Mouse (Mus musculus) lung, postnatal 0 days (tissue): Measurements from ENCODE around the gene 1700021F05Rik. TPM values are rescaled to one million over a fixed set of nuclear protein-coding genes. Genes with fewer than 3 reads are reported as not detected.

ENCODE experiments used
- ATAC-seq: fragments of 200-750 bp; cut with Nextera tagmentation; 2 replicates; pipeline ENCODE4 v1.8.0; 2017; ENCODE audit warnings: moderate library complexity
- DNase-seq: peaks from one replicate; pipeline ENCODE4 v3.0.0-alpha.2; 2016; ENCODE audit warnings: low spot score
- H3K27ac ChIP-seq: fragments of 300-500 bp; sonication (generic); 2 replicates; pipeline ENCODE4 v1.5.1; 2014; ENCODE audit warnings: antibody characterized with exemption, mild to moderate bottlenecking, low read length, mixed read lengths
- H3K27me3 ChIP-seq: fragments of 300-500 bp; sonication (generic); replicated peaks from 2 replicates; pipeline ENCODE4 v1.6.1; 2014; ENCODE audit warnings: low read length, mixed read lengths; ENCODE audit not compliant: insufficient read depth
- H3K36me3 ChIP-seq: fragments of 300-500 bp; sonication (generic); 2 replicates; pipeline ENCODE4 v1.6.1; 2014; ENCODE audit warnings: low read length, mixed read lengths; ENCODE audit not compliant: insufficient read depth
- H3K4me1 ChIP-seq: fragments of 300-500 bp; sonication (generic); 2 replicates; pipeline ENCODE4 v1.6.1; 2014; ENCODE audit warnings: antibody characterized with exemption, low read depth, low read length, mixed read lengths; ENCODE audit not compliant: insufficient read depth
- H3K4me2 ChIP-seq: fragments of 300-500 bp; sonication (generic); replicated peaks from 2 replicates; pipeline ENCODE4 v1.6.1; 2014; ENCODE audit warnings: low read depth, mild to moderate bottlenecking, low read length, moderate library complexity, mixed read lengths
- H3K4me3 ChIP-seq: fragments of 300-500 bp; sonication (generic); 2 replicates; pipeline ENCODE4 v1.5.1; 2014; ENCODE audit warnings: low read depth, low read length
- H3K9ac ChIP-seq: fragments of 300-500 bp; sonication (generic); replicated peaks from 2 replicates; pipeline ENCODE4 v1.6.1; 2014; ENCODE audit warnings: low read depth, mild to moderate bottlenecking
- H3K9me3 ChIP-seq: fragments of 300-500 bp; sonication (generic); 2 replicates; pipeline ENCODE4 v1.6.1; 2016; ENCODE audit warnings: low read length, mixed read lengths
- CTCF ChIP-seq: IDR thresholded peaks from 2 replicates; pipeline ENCODE4 v1.5.1; 2016; ENCODE audit warnings: antibody characterized with exemption, mild to moderate bottlenecking
- EP300 ChIP-seq: IDR thresholded peaks from 2 replicates; pipeline ENCODE4 v1.6.1; 2016; ENCODE audit warnings: antibody characterized with exemption, mild to moderate bottlenecking, control low read depth
- WGBS: fragments of 180-500 bp; shearing (Covaris S2); extraction: QIAGEN DNeasy Blood & Tissue Kit; methylation state at CpG from one replicate; pipeline ENCODE4 v1.1.7; 2014; 5-methylcytosine and 5-hydroxymethylcytosine counted together
- polyA plus RNA-seq: library from polyadenylated mRNA; unstranded; fragments of >200 nt; fragmentation: Nextera tagmentation; extraction: Ambion mirVana; gene quantifications from 2 replicates; pipeline ENCODE4 v1.2.1, GENCODE M21; 2015

Gene 1700021F05Rik
- polyA plus RNA-seq, 1 experiment from 2014 or later = 34.2 TPM

GRCm38 (mm10) chr10:43549411-43549810, 8.6 kb upstream of the 1700021F05Rik start:
- Histone ChIP-seq H3K36me3 (no peaks in the 10 kb centered on the region), H3K27ac (no peak overlapping the region), H3K4me3 (no peak overlapping the region), H3K4me1 (no peaks in the 10 kb centered on the region), H3K9me3 (no peaks in the 10 kb centered on the region), H3K27me3 (no peaks in the 10 kb centered on the region), H3K4me2 (no peak overlapping the region), H3K9ac (no peak overlapping the region)
- 57% methylated on average over 5 of the region's 5 CpGs for WGBS
- ATAC-seq (no peak), DNase-seq (no peak)
- no peak for TF ChIP-seq EP300
- peak; percentile 61 for TF ChIP-seq CTCF

- DNase-seq (no peak), ATAC-seq (no peak)
- Histone ChIP-seq H3K9me3 (no peaks in the 10 kb centered on the region), H3K4me1 (peaks cover 6% of the 10 kb centered on the region; the same call in 1 of the 2 replicates), H3K27me3 (no peaks in the 10 kb centered on the region), H3K4me2 (peak overlapping the region; percentile 75), H3K4me3 (peak overlapping the region; percentile 90; the same call in 1 of the 2 replicates), H3K27ac (no peak overlapping the region), H3K9ac (no peak overlapping the region), H3K36me3 (no peaks in the 10 kb centered on the region)
- WGBS = 38% methylated on average over 7 of the region's 8 CpGs
- TF ChIP-seq EP300 (no peak), CTCF (no peak)
These were observed 355 bp upstream of the 1700021F05Rik start for GRCm38 (mm10) chr10:43541153-43541544.

GRCm38 (mm10) chr10:43539746-43540310, 966 bp downstream of the 1700021F05Rik start:
- TF ChIP-seq CTCF (no peak), EP300 (no peak)
- H3K9ac ChIP-seq = peak overlapping the region; percentile 91; the same call in 1 of the 2 replicates
- WGBS = 15% methylated on average over 12 of the region's 12 CpGs
- H3K27me3 ChIP-seq = no peaks in the 10 kb centered on the region
- no peak overlapping the region for H3K27ac ChIP-seq
- DNase-seq = peak; percentile 31
- no peak for ATAC-seq
- H3K4me2 ChIP-seq = peak overlapping the region; percentile 75
- H3K36me3 ChIP-seq = no peaks in the 10 kb centered on the region
- peak overlapping the region; percentile 90 for H3K4me3 ChIP-seq
- H3K4me1 ChIP-seq = peaks cover 6% of the 10 kb centered on the region; the same call in 1 of the 2 replicates
- H3K9me3 ChIP-seq = no peaks in the 10 kb centered on the region

GRCm38 (mm10) chr10:43538831-43539230, 2.0 kb downstream of the 1700021F05Rik start:
- no peak for ATAC-seq
- 90% methylated on average over 5 of the region's 5 CpGs for WGBS

GRCm38 (mm10) chr10:43537652-43538051, 3.1 kb downstream of the 1700021F05Rik start:
- Histone ChIP-seq H3K4me1 (peaks cover 6% of the 10 kb centered on the region; the same call in 1 of the 2 replicates), H3K4me3 (no peak overlapping the region), H3K4me2 (no peak overlapping the region), H3K9me3 (no peaks in the 10 kb centered on the region), H3K27me3 (no peaks in the 10 kb centered on the region), H3K9ac (no peak overlapping the region), H3K27ac (no peak overlapping the region; the same call in 1 of the 2 replicates), H3K36me3 (no peaks in the 10 kb centered on the region)
- WGBS = 85% methylated on average over 7 of the region's 7 CpGs
- ATAC-seq = no peak
- no peak for DNase-seq
- TF ChIP-seq EP300 = no peak
- no peak for TF ChIP-seq CTCF

More at GRCm38 (mm10) chr10:43538831-43539230, 2.0 kb downstream of the 1700021F05Rik start:
- H3K4me2 ChIP-seq = no peak overlapping the region
- H3K36me3 ChIP-seq = no peaks in the 10 kb centered on the region
- no peak for TF ChIP-seq EP300
- H3K9ac ChIP-seq = no peak overlapping the region
- H3K9me3 ChIP-seq = no peaks in the 10 kb centered on the region
- no peak overlapping the region for H3K27ac ChIP-seq
- peaks cover 6% of the 10 kb centered on the region; the same call in 1 of the 2 replicates for H3K4me1 ChIP-seq
- H3K4me3 ChIP-seq = no peak overlapping the region
- no peaks in the 10 kb centered on the region for H3K27me3 ChIP-seq
- no peak for DNase-seq

GRCm38 (mm10) chr10:43534382-43534781, 6.4 kb downstream of the 1700021F05Rik start:
- H3K4me1 ChIP-seq = no peaks in the 10 kb centered on the region
- no peak overlapping the region for H3K27ac ChIP-seq
- 67% methylated on average over 1 of the region's 1 CpGs for whole genome bisulfite sequencing
- no peaks in the 10 kb centered on the region for H3K27me3 ChIP-seq
- H3K9me3 ChIP-seq = no peaks in the 10 kb centered on the region
- no peak overlapping the region for H3K4me2 ChIP-seq
- H3K4me3 ChIP-seq = no peak overlapping the region
- H3K36me3 ChIP-seq = no peaks in the 10 kb centered on the region
- ATAC-seq (no peak), DNase-seq (no peak)
- no peak overlapping the region for H3K9ac ChIP-seq
- TF ChIP-seq EP300 (no peak), CTCF (no peak)
